Mouse (Mus musculus) neural tube, embryonic 13.5 days (tissue): ENCODE results near the gene Ermard. TPM values are rescaled to one million over a fixed set of nuclear protein-coding genes. Genes with fewer than 3 reads are reported as not detected.

Experiments used
- polyA plus RNA-seq: library from polyadenylated mRNA; unstranded; fragments of >200 nt; fragmentation: Nextera tagmentation; extraction: Ambion mirVana; gene quantifications from 2 replicates; pipeline ENCODE4 v1.2.1, GENCODE M21; 2015

Ermard gene
- polyA plus RNA-seq, 1 experiment from 2014 or later, result 97.4 TPM

Other genes starting within 250 kb of the Ermard start
- 6.6 and 8.3 TPM in 2 replicates for gene Wdr27, start 98.0 kb upstream of the Ermard start, polyA plus RNA-seq
- gene 1600012H06Rik, start 98.0 kb upstream of the Ermard start, polyA plus RNA-seq, result 30.2 and 32.0 TPM in 2 replicates
- gene Phf10, start 79.9 kb upstream of the Ermard start, polyA plus RNA-seq, result 13.9 and 14.7 TPM in 2 replicates
- 8.4 and 9.3 TPM in 2 replicates for gene 9030025P20Rik, start 62.7 kb upstream of the Ermard start, polyA plus RNA-seq
- gene Gm3417, start 62.4 kb upstream of the Ermard start, polyA plus RNA-seq, result 0.88 TPM in 1 of 2 replicates, not detected in the other
- 8.0 and 9.1 TPM in 2 replicates for gene Gm3435, start 31.0 kb upstream of the Ermard start, polyA plus RNA-seq
- gene Tcte3, start 280 bp downstream of the Ermard start, polyA plus RNA-seq, result 0.92 TPM in 1 of 2 replicates, not detected in the other
- gene Gm3448, start 329 bp downstream of the Ermard start, polyA plus RNA-seq, result 3.4 and 4.0 TPM in 2 replicates